Mouse (Mus musculus): ENCODE results near the gene Xrcc5. TPM values are rescaled to one million over a fixed set of nuclear protein-coding genes. Genes with fewer than 3 reads are reported as not detected.

The Xrcc5 gene
- polyA plus RNA-seq, 1 experiment = 4.7 TPM

DNA sequence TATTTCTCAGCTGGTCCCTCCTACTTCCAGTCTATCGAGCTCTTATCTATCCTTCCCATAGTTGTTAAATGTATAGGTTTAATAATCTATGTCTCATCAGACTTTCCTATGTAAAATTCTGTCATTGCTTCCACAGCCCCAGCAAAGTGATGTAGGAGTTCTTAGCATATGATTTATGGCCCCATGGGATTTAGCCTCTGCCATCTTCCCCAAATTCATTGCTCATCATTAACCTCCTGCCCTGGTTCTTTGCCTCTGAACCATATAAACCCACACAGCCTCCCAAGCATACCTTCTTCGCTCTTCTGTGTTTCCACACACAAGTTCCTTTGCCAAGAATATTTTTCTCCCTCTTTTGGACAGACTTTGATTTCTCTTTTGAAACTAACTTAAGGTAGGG, 135.5 kb downstream of the Xrcc5 start:
- Histone ChIP-seq H3K27ac (ENCODE audit: control insufficient read depth, insufficient read depth, low read length) (no peak overlapping the region), H3K4me3 (ENCODE audit: control insufficient read depth, insufficient read depth, low read length) (no peak overlapping the region), H3K4me1 (replicated peaks; ENCODE audit: control insufficient read depth, insufficient read depth, low read length) (no peaks in the 10 kb centered on the region), H3K27me3 (ENCODE audit: control insufficient read depth, insufficient read depth, low read length) (no peaks in the 10 kb centered on the region), H3K36me3 (ENCODE audit: control insufficient read depth, insufficient read depth, low read length) (no peaks in the 10 kb centered on the region)
- WGBS = 93% methylated on average over 2 of the region's 2 CpGs
- no peak for DNase-seq
- no peak for TF ChIP-seq POLR2A (IDR thresholded peaks at IDR 0.05; ENCODE audit: control insufficient read depth, extremely low read depth, insufficient read depth, low read length, poor library complexity)
- no peak for TF ChIP-seq CTCF (IDR thresholded peaks at IDR 0.05; ENCODE audit: borderline replicate concordance, control insufficient read depth, extremely low read depth, insufficient read depth, low read length, poor library complexity)

Other genes with a start within 250 kb of the Xrcc5 start
- gene Mreg, start 95.1 kb upstream of the Xrcc5 start, polyA plus RNA-seq (2012; rRNA removed) = 20.6 and 28.0 TPM in 2 replicates
- 3.6 TPM in 2 replicates for gene Pecr, start 23.1 kb upstream of the Xrcc5 start, polyA plus RNA-seq (2012; rRNA removed)
- 0.46 and 0.89 TPM in 2 replicates for gene Tmem169, start 23.1 kb upstream of the Xrcc5 start, polyA plus RNA-seq (2012; rRNA removed)
- gene March4, start 229.5 kb downstream of the Xrcc5 start, polyA plus RNA-seq (2012; rRNA removed) = not detected in 2 replicates

Data from thymus, adult 2 months (tissue).